In genomic region chr16:49441225-49441624, GRCm38 (mm10) we compare ENCODE assay signal across 9 mouse cellular contexts.
DNase-seq lines count a peak whose midpoint lies in the region; TF ChIP-seq lines count a peak whose summit lies in the region.
"Had no signal": no experiment of that assay in that cellular context is flagged by ENCODE, and none has a peak within 500 bp of the region (broad histone marks: within the 10 kb centered on the region; RNA-seq: fewer than 3 reads in every experiment).

No protein-coding gene starts in this region.

- peak; percentile 25 for TF ChIP-seq CTCF in left cerebral cortex, adult 2 months (IDR thresholded peaks at IDR 0.05)

- no peaks in the 10 kb centered on the region for H3K36me3 ChIP-seq in limb, embryonic 10.5 days
- H3K36me3 ChIP-seq: limb, embryonic 13.5 days had no signal

- DNase-seq in adrenal gland, postnatal 10 days = peak; percentile 13
- DNase-seq in adrenal gland, adult 8-10 months = no peak
- no peak for DNase-seq in left cerebral cortex, adult 2 months (ENCODE audit: extremely low spot score in 1 of 2, low spot score in 2 of 2)
- DNase-seq in left cerebral cortex, postnatal 36 days (ENCODE audit: low spot score in 2 of 2) = no peak
- DNase-seq in NIH3T3 (ENCODE audit: low read depth) = peak; percentile 16
- peak; percentile 46 for DNase-seq in limb, embryonic 10.5 days (ENCODE audit: low spot score)
- DNase-seq in urinary bladder, postnatal 10 days (ENCODE audit: low spot score) = no peak
- DNase-seq in adipocyte (ENCODE audit: low spot score) = no peak

- H3K4me1 ChIP-seq in limb, embryonic 10.5 days = no peaks in the 10 kb centered on the region
- H3K4me1 ChIP-seq: limb, embryonic 13.5 days had no signal

- H3K27me3 ChIP-seq in limb, embryonic 10.5 days (ENCODE audit: low read depth, poor library complexity, severe bottlenecking) = no peaks in the 10 kb centered on the region
- H3K27me3 ChIP-seq: limb, embryonic 13.5 days had no signal

- intact Hi-C loops in left cerebral cortex, adult 2 months (cut with DNase I) = no loop called here
- intact Hi-C loops in left cerebral cortex, postnatal 36 days (cut with DNase I) = no loop called here

- H3K4me3 ChIP-seq in left cerebral cortex, adult 2 months = no peak overlapping the region
- no peak overlapping the region for H3K4me3 ChIP-seq in limb, embryonic 10.5 days
- H3K4me3 ChIP-seq: limb, embryonic 13.5 days had no signal

- WGBS in limb, embryonic 10.5 days = 77% methylated on average over 1 of the region's 1 CpGs

- H3K9me3 ChIP-seq in limb, embryonic 10.5 days (replicated peaks) = no peaks in the 10 kb centered on the region
- H3K9me3 ChIP-seq: limb, embryonic 13.5 days had no signal

- H3K27ac ChIP-seq in left cerebral cortex, adult 2 months = no peak overlapping the region
- no peak overlapping the region for H3K27ac ChIP-seq in limb, embryonic 10.5 days
- H3K27ac ChIP-seq: limb, embryonic 13.5 days had no signal

Comparison
In these comparisons a context has a peak if more than half of its experiments do, and no peak if none do; other contexts are left out.
1. DNase-seq: peak in adrenal gland, postnatal 10 days (single experiment), NIH3T3 (single experiment) and limb, embryonic 10.5 days (single experiment); none in adrenal gland, adult 8-10 months (single experiment), left cerebral cortex, adult 2 months (0 of 2), left cerebral cortex, postnatal 36 days (0 of 2), urinary bladder, postnatal 10 days (single experiment) and adipocyte (single experiment).